Comparison of ENCODE assay signal across 16 mouse cellular contexts in the genomic region with DNA sequence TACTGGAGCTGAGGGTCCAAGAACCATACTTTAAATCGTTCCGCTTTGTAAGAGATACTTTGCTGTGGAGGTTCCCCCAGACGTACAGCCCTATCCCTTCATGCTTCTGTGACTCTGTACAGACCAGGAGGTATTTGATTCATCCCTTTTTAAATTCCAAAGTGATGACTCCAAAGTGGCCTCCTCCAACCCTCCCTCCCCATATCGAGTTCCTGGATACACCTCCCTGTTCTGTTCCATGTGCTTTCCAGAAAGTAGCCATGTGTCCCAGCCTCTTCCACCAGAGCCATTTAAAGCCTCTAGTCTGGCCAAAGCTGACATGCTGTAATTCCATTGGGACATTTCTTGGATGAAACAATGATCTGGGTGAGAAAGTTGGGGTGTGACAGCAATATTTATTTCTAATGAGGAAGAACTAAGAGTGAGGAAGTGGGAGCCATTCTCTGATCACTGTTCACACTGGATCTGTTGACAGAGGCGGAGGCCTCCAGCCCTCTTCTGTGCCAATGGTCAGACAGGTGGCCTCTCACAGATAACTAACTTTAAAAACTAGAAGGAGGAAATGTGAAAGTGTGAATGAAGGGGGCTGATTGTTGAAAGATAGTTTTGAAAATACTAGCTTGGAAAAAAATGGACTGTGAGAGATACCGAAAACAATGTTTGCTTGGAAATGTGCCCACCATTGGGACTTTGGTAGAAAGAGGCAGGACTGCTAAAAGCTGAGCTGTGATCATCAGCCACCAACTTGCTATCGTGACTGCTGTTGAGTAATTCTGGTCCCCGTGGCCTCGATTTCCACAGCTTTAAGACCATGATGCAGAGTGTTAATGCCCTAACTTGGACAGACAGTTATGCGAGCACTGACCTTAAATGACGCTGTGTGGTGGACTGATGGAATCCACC.
DNase-seq lines count a peak whose midpoint lies in the region; ATAC-seq and TF ChIP-seq lines count a peak whose summit lies in the region.
"Had no signal": no experiment of that assay in that cellular context is flagged by ENCODE, and none has a peak within 500 bp of the region (broad histone marks: within the 10 kb centered on the region; RNA-seq: fewer than 3 reads in every experiment).

No protein-coding gene starts in this region.

- WGBS in kidney, postnatal 0 days, result 72% methylated on average over 11 of the region's 11 CpGs

- H3K4me1 ChIP-seq in kidney, postnatal 0 days (replicated peaks; ENCODE audit: insufficient read depth, low read length), result no peaks in the 10 kb centered on the region
- peaks cover 10 to 31% of the 10 kb centered on the region in 2 experiments for H3K4me1 ChIP-seq in MEL (ENCODE audit: control insufficient read depth in 1 of 2, insufficient read depth in 2 of 2, low read length in 2 of 2)
- H3K4me1 ChIP-seq: forebrain, embryonic 12.5 days; hindbrain, embryonic 15.5 days had no signal

- no peak overlapping the region for H3K4me2 ChIP-seq in kidney, postnatal 0 days (ENCODE audit: low read length)
- H3K4me2 ChIP-seq: embryonic facial prominence, embryonic 12.5 days; forebrain, embryonic 12.5 days; hindbrain, embryonic 15.5 days; midbrain, embryonic 11.5 days had no signal

- H3K36me3 ChIP-seq in kidney, postnatal 0 days (ENCODE audit: insufficient read depth, low read length), result no peaks in the 10 kb centered on the region
- H3K36me3 ChIP-seq in MEL (ENCODE audit: control insufficient read depth in 1 of 2, insufficient read depth in 2 of 2, low read length in 2 of 2), result peaks cover 0 to 32% of the 10 kb centered on the region in 2 experiments; a peak in 2 of 4 replicates
- H3K36me3 ChIP-seq: embryonic facial prominence, embryonic 12.5 days; forebrain, embryonic 12.5 days; hindbrain, embryonic 15.5 days had no signal

- TF ChIP-seq CTCF in kidney, postnatal 0 days (IDR thresholded peaks at IDR 0.05; ENCODE audit: low read depth), result no peak
- no peak for TF ChIP-seq CTCF in MEL (IDR thresholded peaks at IDR 0.05 in 2 of 3, conservative IDR thresholded peaks at IDR 0.05 in 1 of 3; ENCODE audit: control insufficient read depth in 1 of 3, insufficient read depth in 1 of 3, low read depth in 2 of 3, low read length in 3 of 3, poor library complexity in 1 of 3, severe bottlenecking in 1 of 3)

- TF ChIP-seq EP300 in MEL (IDR thresholded peaks at IDR 0.05; ENCODE audit: low read depth in 1 of 2, low read length in 2 of 2), result peak; percentile 69 to 71

- TF ChIP-seq POLR2A in MEL (IDR thresholded peaks at IDR 0.05; ENCODE audit: control insufficient read depth in 1 of 2, insufficient read depth in 1 of 2, low read depth in 1 of 2, low read length in 2 of 2, poor library complexity in 1 of 2), result no peak

- no peak for TF ChIP-seq RAD21 in MEL (IDR thresholded peaks at IDR 0.05; ENCODE audit: low read depth, low read length)

- peak; percentile 86; the same call in 1 of the 2 replicates for ATAC-seq in kidney, postnatal 0 days (replicated peaks; ENCODE audit: low FRiP score, low read depth)
- ATAC-seq in megakaryocyte progenitor cell, adult 5-6 weeks (replicated peaks; ENCODE audit: poor library complexity), result peak; percentile 41; the same call in 1 of the 2 replicates
- ATAC-seq: CD4-positive, CD25-positive, alpha-beta regulatory T cell, adult 4 months had no signal

- peak; percentile 8 to 9 for DNase-seq in heart, adult 9 months (ENCODE audit: low spot score in 2 of 2)
- no peak for DNase-seq in heart, postnatal 4 days
- peak; percentile 80 for DNase-seq in kidney, postnatal 0 days (ENCODE audit: low spot score)
- no peak for DNase-seq in kidney, postnatal 25 days
- peak; percentile 49 for DNase-seq in MEL (ENCODE audit: low read depth, low spot score)
- DNase-seq in urinary bladder, postnatal 4 days (ENCODE audit: low spot score in 2 of 2), result no peak
- DNase-seq: cerebellum, postnatal 25 days; kidney, adult 2 months; spleen, adult 18-20 months had no signal

- no peak overlapping the region for H3K27ac ChIP-seq in kidney, postnatal 0 days
- H3K27ac ChIP-seq in MEL (ENCODE audit: control insufficient read depth, low read depth, low read length), result peak overlapping the region; percentile 62
- H3K27ac ChIP-seq: embryonic facial prominence, embryonic 12.5 days; forebrain, embryonic 12.5 days; hindbrain, embryonic 15.5 days; liver, embryonic 14.5 days had no signal

- no peak overlapping the region for H3K9ac ChIP-seq in kidney, postnatal 0 days (ENCODE audit: low read depth, low read length)
- H3K9ac ChIP-seq in MEL (ENCODE audit: control insufficient read depth, low read depth, low read length, poor library complexity, severe bottlenecking), result no peak overlapping the region
- H3K9ac ChIP-seq: embryonic facial prominence, embryonic 12.5 days; forebrain, embryonic 12.5 days; hindbrain, embryonic 15.5 days; liver, embryonic 14.5 days had no signal

- H3K9me3 ChIP-seq in kidney, postnatal 0 days (replicated peaks; ENCODE audit: low read length), result no peaks in the 10 kb centered on the region
- no peaks in the 10 kb centered on the region for H3K9me3 ChIP-seq in MEL (replicated peaks; ENCODE audit: insufficient read depth, low read length)
- H3K9me3 ChIP-seq: embryonic facial prominence, embryonic 12.5 days; forebrain, embryonic 12.5 days; hindbrain, embryonic 15.5 days had no signal

- no peaks in the 10 kb centered on the region for H3K27me3 ChIP-seq in kidney, postnatal 0 days (ENCODE audit: insufficient read depth, low read length)
- H3K27me3 ChIP-seq in MEL (ENCODE audit: control insufficient read depth in 1 of 2, insufficient read depth in 2 of 2, low read length in 2 of 2), result no peaks in the 10 kb centered on the region
- H3K27me3 ChIP-seq: embryonic facial prominence, embryonic 12.5 days; forebrain, embryonic 12.5 days; hindbrain, embryonic 15.5 days had no signal

- no peaks in the 10 kb centered on the region for H3K79me2 ChIP-seq in MEL (ENCODE audit: control insufficient read depth, insufficient read depth, low read length, poor library complexity)

- no peak overlapping the region for H3K4me3 ChIP-seq in kidney, postnatal 0 days (replicated peaks; ENCODE audit: low read depth, low read length)
- H3K4me3 ChIP-seq in MEL (ENCODE audit: control insufficient read depth in 1 of 2, insufficient read depth in 1 of 2, low read depth in 2 of 2, low read length in 2 of 2), result no peak overlapping the region
- H3K4me3 ChIP-seq: embryonic facial prominence, embryonic 12.5 days; forebrain, embryonic 12.5 days; hindbrain, embryonic 15.5 days had no signal

TF ChIP-seq in MEL, 35 proteins besides CTCF, POLR2A, EP300 and RAD21:
- TF ChIP-seq SIN3A (IDR thresholded peaks at IDR 0.05; ENCODE audit: low read length) (0 out of 2 replicates have a peak, but pooled peaks have one; percentile 22), KAT2A (conservative IDR thresholded peaks at IDR 0.05; ENCODE audit: low read depth, low read length) (no peak), MYC (IDR thresholded peaks at IDR 0.05; ENCODE audit: low read depth, low read length) (no peak), ELF1 (IDR thresholded peaks at IDR 0.05; ENCODE audit: low read depth, low read length) (peak; percentile 17; the same call in 1 of the 2 replicates), NELFE (IDR thresholded peaks at IDR 0.05; ENCODE audit: low read depth, low read length) (0 out of 2 replicates have a peak, but pooled peaks have one; percentile 4), MAX (IDR thresholded peaks at IDR 0.05; ENCODE audit: low read length) (no peak), TCF12 (IDR thresholded peaks at IDR 0.05; ENCODE audit: low read depth, low read length) (peak; percentile 56; the same call in 1 of the 2 replicates), ZKSCAN1 (IDR thresholded peaks at IDR 0.05; ENCODE audit: low read depth, low read length) (no peak), TAL1 (IDR thresholded peaks at IDR 0.05; ENCODE audit: low read length) (peak; percentile 42; the same call in 1 of the 2 replicates), GATA1 (IDR thresholded peaks at IDR 0.05; ENCODE audit: low read depth, low read length) (peak; percentile 38), ETS1 (IDR thresholded peaks at IDR 0.05; ENCODE audit: low read depth, low read length) (peak; percentile 64)
TF ChIP-seq in MEL: peak in this region for 7.

Comparison
In these comparisons a context has a peak if more than half of its experiments do, and no peak if none do; other contexts are left out.
1. DNase-seq: peak in heart, adult 9 months (2 of 2), kidney, postnatal 0 days (single experiment) and MEL (single experiment); none in heart, postnatal 4 days (single experiment), kidney, postnatal 25 days (0 of 2) and urinary bladder, postnatal 4 days (0 of 2).